Mouse (Mus musculus): ENCODE measurements around the gene Ciart. TPM values are rescaled to one million over a fixed set of nuclear protein-coding genes. Genes with fewer than 3 reads are reported as not detected.
"Not testable (repeated sequence)": the region's sequence is repeated elsewhere in the genome, so short reads cannot be mapped to it uniquely, and the experiment has no call there.

Gene Ciart
- polyA plus RNA-seq, 1 experiment from 2014 or later, result 9.5 TPM

- WGBS, result 16% methylated on average over 16 of the region's 16 CpGs
- Histone ChIP-seq H3K4me1 (replicated peaks) (peaks cover 47% of the 10 kb centered on the region), H3K27me3 (ENCODE audit: insufficient read depth, poor library complexity, severe bottlenecking) (no peaks in the 10 kb centered on the region), H3K9me3 (no peaks in the 10 kb centered on the region), H3K36me3 (peaks cover 30% of the 10 kb centered on the region), H3K27ac (peak overlapping the region; percentile 88), H3K4me3 (peak overlapping the region; percentile 77)
- peak; percentile 44 for DNase-seq (ENCODE audit: low spot score)
These were observed 12.5 kb upstream of the Ciart start for GRCm38 (mm10) chr3:95894317-95895160.

- Histone ChIP-seq H3K36me3 (peaks cover 22% of the 10 kb centered on the region), H3K4me3 (peak within 1 kb of the TSS; percentile 77), H3K27ac (peak within 1 kb of the TSS; percentile 88), H3K4me1 (replicated peaks) (peaks cover 44% of the 10 kb centered on the region)
- H3K9me3 ChIP-seq; H3K27me3 ChIP-seq (ENCODE audit: insufficient read depth, poor library complexity, severe bottlenecking): not testable (repeated sequence)
- WGBS, result under 1% methylated on average over 30 of the region's 43 CpGs
- peak; percentile 97 for DNase-seq (ENCODE audit: low spot score)
These were observed 11.7 kb upstream of the Ciart start, which contains the start of gene Aph1a for GRCm38 (mm10) chr3:95893606-95894316. Aph1a (plus strand) TSS chr3:95893969.

- Histone ChIP-seq H3K27me3 (ENCODE audit: insufficient read depth, poor library complexity, severe bottlenecking) (no peaks in the 10 kb centered on the region), H3K36me3 (peaks cover 16% of the 10 kb centered on the region), H3K4me3 (peak overlapping the region; percentile 77), H3K9me3 (no peaks in the 10 kb centered on the region), H3K4me1 (replicated peaks) (peaks cover 44% of the 10 kb centered on the region), H3K27ac (peak overlapping the region; percentile 87)
- DNase-seq (ENCODE audit: low spot score), result no peak
- WGBS, result 25% methylated on average over 7 of the region's 7 CpGs
These were observed 11.1 kb upstream of the Ciart start for GRCm38 (mm10) chr3:95893126-95893525.

- H3K9me3 ChIP-seq, result no peaks in the 10 kb centered on the region
- no peaks in the 10 kb centered on the region for H3K27me3 ChIP-seq (ENCODE audit: insufficient read depth, poor library complexity, severe bottlenecking)
- WGBS, result 38% methylated on average over 11 of the region's 11 CpGs
- peak overlapping the region; percentile 87 for H3K27ac ChIP-seq
- H3K4me3 ChIP-seq, result peak overlapping the region; percentile 77
- no peak for DNase-seq (ENCODE audit: low spot score)
- peaks cover 44% of the 10 kb centered on the region for H3K4me1 ChIP-seq (replicated peaks)
- H3K36me3 ChIP-seq, result peaks cover 8% of the 10 kb centered on the region
These were observed 10.3 kb upstream of the Ciart start for GRCm38 (mm10) chr3:95892066-95893052.

- Histone ChIP-seq H3K9me3 (no peaks in the 10 kb centered on the region), H3K27me3 (ENCODE audit: insufficient read depth, poor library complexity, severe bottlenecking) (no peaks in the 10 kb centered on the region), H3K4me3 (peak within 1 kb of the TSS; percentile 77), H3K27ac (peak within 1 kb of the TSS; percentile 87), H3K4me1 (replicated peaks) (peaks cover 44% of the 10 kb centered on the region), H3K36me3 (peaks cover 7% of the 10 kb centered on the region; the same call in 1 of the 2 replicates)
- DNase-seq (ENCODE audit: low spot score), result peak; percentile 34
- 21% methylated on average over 12 of the region's 12 CpGs for WGBS
These were observed 9.4 kb upstream of the Ciart start, which contains the start of gene BC028528 for GRCm38 (mm10) chr3:95891211-95892065. BC028528 (minus strand) TSS chr3:95892005.

GRCm38 (mm10) chr3:95889664-95890063 is 7.6 kb upstream of the Ciart start:
- no peak for DNase-seq (ENCODE audit: low spot score)
- 76% methylated on average over 3 of the region's 3 CpGs for WGBS
- no peaks in the 10 kb centered on the region for H3K36me3 ChIP-seq
- no peaks in the 10 kb centered on the region for H3K27me3 ChIP-seq (ENCODE audit: insufficient read depth, poor library complexity, severe bottlenecking)
- no peaks in the 10 kb centered on the region for H3K9me3 ChIP-seq
- H3K4me3 ChIP-seq, result no peak overlapping the region
- no peak overlapping the region for H3K27ac ChIP-seq
- H3K4me1 ChIP-seq (replicated peaks), result peaks cover 33% of the 10 kb centered on the region

- no peak for DNase-seq (ENCODE audit: low spot score)
- Histone ChIP-seq H3K27ac (no peak overlapping the region), H3K9me3 (no peaks in the 10 kb centered on the region), H3K27me3 (ENCODE audit: insufficient read depth, poor library complexity, severe bottlenecking) (no peaks in the 10 kb centered on the region), H3K4me1 (replicated peaks) (peaks cover 23% of the 10 kb centered on the region), H3K36me3 (no peaks in the 10 kb centered on the region), H3K4me3 (no peak overlapping the region)
- WGBS, result 83% methylated on average over 4 of the region's 4 CpGs
These were observed 5.5 kb upstream of the Ciart start for GRCm38 (mm10) chr3:95887596-95887995.

GRCm38 (mm10) chr3:95884400-95884799 is 2.3 kb upstream of the Ciart start:
- Histone ChIP-seq H3K27ac (no peak overlapping the region), H3K36me3 (no peaks in the 10 kb centered on the region), H3K27me3 (ENCODE audit: insufficient read depth, poor library complexity, severe bottlenecking) (peaks cover 3% of the 10 kb centered on the region; the same call in 1 of the 2 replicates), H3K9me3 (no peaks in the 10 kb centered on the region), H3K4me3 (no peak overlapping the region), H3K4me1 (replicated peaks) (peaks cover 22% of the 10 kb centered on the region)
- no peak for DNase-seq (ENCODE audit: low spot score)
- WGBS, result 86% methylated on average over 5 of the region's 5 CpGs

- Histone ChIP-seq H3K27ac (peak overlapping the region; percentile 81), H3K36me3 (no peaks in the 10 kb centered on the region), H3K9me3 (no peaks in the 10 kb centered on the region), H3K4me1 (replicated peaks) (peaks cover 22% of the 10 kb centered on the region), H3K4me3 (peak overlapping the region; percentile 67), H3K27me3 (ENCODE audit: insufficient read depth, poor library complexity, severe bottlenecking) (peaks cover 3% of the 10 kb centered on the region; the same call in 1 of the 2 replicates)
- peak; percentile 61 for DNase-seq (ENCODE audit: low spot score)
- 2% methylated on average over 24 of the region's 24 CpGs for WGBS
These were observed 870 bp upstream of the Ciart start for GRCm38 (mm10) chr3:95882816-95883425.

- H3K9me3 ChIP-seq, result no peaks in the 10 kb centered on the region
- no peak overlapping the region for H3K27ac ChIP-seq
- peaks cover 22% of the 10 kb centered on the region for H3K4me1 ChIP-seq (replicated peaks)
- peaks cover 3% of the 10 kb centered on the region; the same call in 1 of the 2 replicates for H3K27me3 ChIP-seq (ENCODE audit: insufficient read depth, poor library complexity, severe bottlenecking)
- no peaks in the 10 kb centered on the region for H3K36me3 ChIP-seq
- DNase-seq (ENCODE audit: low spot score), result no peak
- WGBS, result 91% methylated on average over 4 of the region's 4 CpGs
- H3K4me3 ChIP-seq, result no peak overlapping the region
These were observed 3.0 kb downstream of the Ciart start for GRCm38 (mm10) chr3:95879063-95879462.

GRCm38 (mm10) chr3:95872048-95872447 is 10.0 kb downstream of the Ciart start:
- Histone ChIP-seq H3K9me3 (no peaks in the 10 kb centered on the region), H3K4me3 (peak overlapping the region; percentile 80), H3K27ac (peak overlapping the region; percentile 62; the same call in 1 of the 2 replicates), H3K4me1 (replicated peaks) (peaks cover 21% of the 10 kb centered on the region), H3K36me3 (peaks cover 32% of the 10 kb centered on the region), H3K27me3 (ENCODE audit: insufficient read depth, poor library complexity, severe bottlenecking) (no peaks in the 10 kb centered on the region)
- DNase-seq (ENCODE audit: low spot score), result no peak
- 75% methylated on average over 7 of the region's 7 CpGs for WGBS

Data from hindbrain, embryonic 10.5 days (tissue).